Mouse (Mus musculus) MEL (cell line): ENCODE data around the gene Zic5. TPM values are rescaled to one million over a fixed set of nuclear protein-coding genes. Genes with fewer than 3 reads are reported as not detected.

ENCODE experiments used
- DNase-seq: peaks from one replicate; pipeline ENCODE4 v3.0.0; 2011; ENCODE audit warnings: low read depth, low spot score
- H3K27ac ChIP-seq: 2 replicates; pipeline ENCODE4 v1.5.1; 2012; ENCODE audit warnings: low read depth, mild to moderate bottlenecking, control low read depth, low read length, moderate library complexity; ENCODE audit not compliant: control insufficient read depth
- H3K27me3 ChIP-seq, 2 experiments: fragments of 150-350 bp in 1 of 2; sonication (generic) in 1 of 2; 2 replicates each; pipeline ENCODE4 v1.6.1; 2012; ENCODE audit warnings: low read length in 2 of 2, mild to moderate bottlenecking in 2 of 2, improper control_type of control experiment in 1 of 2, moderate library complexity in 1 of 2; ENCODE audit not compliant: insufficient read depth in 2 of 2, control insufficient read depth in 1 of 2
- H3K36me3 ChIP-seq, 2 experiments: 2 replicates each; pipeline ENCODE4 v1.6.1; 2012 to 2014; ENCODE audit warnings: low read length in 2 of 2, improper control_type of control experiment in 1 of 2, inconsistent platforms in 1 of 2, mild to moderate bottlenecking in 1 of 2; ENCODE audit not compliant: insufficient read depth in 2 of 2, control insufficient read depth in 1 of 2
- H3K4me1 ChIP-seq, 2 experiments: fragments of 150-350 bp in 1 of 2; sonication (generic) in 1 of 2; 2 replicates each; pipeline ENCODE4 v1.6.1; 2012; ENCODE audit warnings: low read length in 2 of 2, improper control_type of control experiment in 1 of 2, mild to moderate bottlenecking in 1 of 2; ENCODE audit not compliant: insufficient read depth in 2 of 2, control insufficient read depth in 1 of 2
- H3K4me3 ChIP-seq, 2 experiments: fragments of 150-350 bp in 1 of 2; sonication (generic) in 1 of 2; 2 replicates each; pipeline ENCODE4 v1.5.1; 2012; ENCODE audit warnings: low read depth in 2 of 2, low read length in 2 of 2, mild to moderate bottlenecking in 2 of 2, moderate library complexity in 2 of 2, control low read depth in 1 of 2, improper control_type of control experiment in 1 of 2; ENCODE audit not compliant: control insufficient read depth in 1 of 2, insufficient read depth in 1 of 2
- H3K79me2 ChIP-seq: 2 replicates; pipeline ENCODE4 v1.6.1; 2012; ENCODE audit warnings: mild to moderate bottlenecking, low read length, moderate library complexity; ENCODE audit not compliant: control insufficient read depth, poor library complexity, insufficient read depth
- H3K9ac ChIP-seq: 2 replicates; pipeline ENCODE4 v1.6.1; 2012; ENCODE audit warnings: low read depth, mild to moderate bottlenecking, control low read depth, low read length, moderate library complexity; ENCODE audit not compliant: control insufficient read depth, poor library complexity, severe bottlenecking
- H3K9me3 ChIP-seq: fragments of 150-350 bp; sonication (generic); replicated peaks from 2 replicates; pipeline ENCODE4 v1.6.1; 2012; ENCODE audit warnings: mild to moderate bottlenecking, low read length, improper control_type of control experiment, moderate library complexity; ENCODE audit not compliant: insufficient read depth
- BHLHE40 ChIP-seq: IDR thresholded peaks from 2 replicates; pipeline ENCODE4 v1.6.1; 2012; ENCODE audit warnings: low read depth, mild to moderate bottlenecking, inconsistent platforms, low read length, improper control_type of control experiment, borderline replicate concordance
- CHD2 ChIP-seq: IDR thresholded peaks from 2 replicates; pipeline ENCODE4 v1.6.1; 2011; ENCODE audit warnings: low read length, improper control_type of control experiment
- CTCF ChIP-seq, 3 experiments: IDR thresholded peaks in 2 of 3; conservative IDR thresholded peaks in 1 of 3; 2 replicates each; pipeline ENCODE4 v1.5.1; 2011 to 2012; ENCODE audit warnings: low read length in 3 of 3, low read depth in 2 of 3, mild to moderate bottlenecking in 2 of 3, improper control_type of control experiment in 1 of 3, inconsistent platforms in 1 of 3, mixed read lengths in 1 of 3, moderate library complexity in 1 of 3; ENCODE audit not compliant: control insufficient read depth in 1 of 3, insufficient read depth in 1 of 3, poor library complexity in 1 of 3, severe bottlenecking in 1 of 3
- E2F4 ChIP-seq: IDR thresholded peaks from 2 replicates; pipeline ENCODE4 v1.6.1; 2011; ENCODE audit warnings: low read depth, low read length, improper control_type of control experiment, borderline replicate concordance
- ETS1 ChIP-seq: IDR thresholded peaks from 2 replicates; pipeline ENCODE4 v1.6.1; 2012; ENCODE audit warnings: low read depth, mild to moderate bottlenecking, inconsistent platforms, low read length, improper control_type of control experiment, moderate library complexity
- HCFC1 ChIP-seq: IDR thresholded peaks from 2 replicates; pipeline ENCODE4 v1.6.1; 2012; ENCODE audit warnings: low read depth, mild to moderate bottlenecking, inconsistent platforms, low read length, improper control_type of control experiment, moderate library complexity
- JUND ChIP-seq: IDR thresholded peaks from 2 replicates; pipeline ENCODE4 v1.6.1; 2011; ENCODE audit warnings: low read depth, mild to moderate bottlenecking, improper control_type of control experiment, low read length
- MAFK ChIP-seq: IDR thresholded peaks from 2 replicates; pipeline ENCODE4 v1.6.1; 2011; ENCODE audit warnings: low read depth, mild to moderate bottlenecking, low read length, improper control_type of control experiment, borderline replicate concordance
- MAX ChIP-seq: IDR thresholded peaks from 2 replicates; pipeline ENCODE4 v1.6.1; 2011; ENCODE audit warnings: low read length, improper control_type of control experiment
- MEF2A ChIP-seq: IDR thresholded peaks from 2 replicates; pipeline ENCODE4 v1.6.1; 2014; ENCODE audit warnings: low read depth, mild to moderate bottlenecking, inconsistent platforms, low read length, improper control_type of control experiment; ENCODE audit not compliant: poor library complexity, insufficient replicate concordance, severe bottlenecking; ENCODE audit errors: extremely low read depth
- MYC ChIP-seq: IDR thresholded peaks from 2 replicates; pipeline ENCODE4 v1.6.1; 2011; ENCODE audit warnings: low read depth, mild to moderate bottlenecking, low read length, improper control_type of control experiment, moderate library complexity
- NELFE ChIP-seq: IDR thresholded peaks from 2 replicates; pipeline ENCODE4 v1.6.1; 2011; ENCODE audit warnings: low read depth, low read length, improper control_type of control experiment
- POLR2A ChIP-seq, 2 experiments: IDR thresholded peaks; 2 replicates each; pipeline ENCODE4 v1.6.1; 2011 to 2012; ENCODE audit warnings: low read length in 2 of 2, mild to moderate bottlenecking in 2 of 2, control low read depth in 1 of 2, improper control_type of control experiment in 1 of 2, low read depth in 1 of 2, moderate library complexity in 1 of 2; ENCODE audit not compliant: control insufficient read depth in 1 of 2, insufficient read depth in 1 of 2, poor library complexity in 1 of 2
- POLR2AphosphoS2 ChIP-seq: IDR thresholded peaks from 2 replicates; pipeline ENCODE4 v1.6.1; 2011; ENCODE audit warnings: low read length, improper control_type of control experiment
- RAD21 ChIP-seq: IDR thresholded peaks from 2 replicates; pipeline ENCODE4 v1.6.1; 2011; ENCODE audit warnings: mild to moderate bottlenecking, low read depth, low read length, improper control_type of control experiment
- RCOR1 ChIP-seq: IDR thresholded peaks from 2 replicates; pipeline ENCODE4 v1.6.1; 2012; ENCODE audit warnings: low read depth, mild to moderate bottlenecking, inconsistent platforms, low read length, improper control_type of control experiment
- SIN3A ChIP-seq: IDR thresholded peaks from 2 replicates; pipeline ENCODE4 v1.6.1; 2012; ENCODE audit warnings: low read length, improper control_type of control experiment, inconsistent platforms
- SMC3 ChIP-seq: IDR thresholded peaks from 2 replicates; pipeline ENCODE4 v1.6.1; 2011; ENCODE audit warnings: low read depth, low read length, improper control_type of control experiment
- TAL1 ChIP-seq: IDR thresholded peaks from 2 replicates; pipeline ENCODE4 v1.6.1; 2012; ENCODE audit warnings: mild to moderate bottlenecking, inconsistent platforms, low read length, moderate library complexity, mixed read lengths
- TBP ChIP-seq: IDR thresholded peaks from 2 replicates; pipeline ENCODE4 v1.8.0; 2011; ENCODE audit warnings: low read depth, low read length, improper control_type of control experiment
- TCF12 ChIP-seq: IDR thresholded peaks from 2 replicates; pipeline ENCODE4 v1.6.1; 2014; ENCODE audit warnings: low read depth, mild to moderate bottlenecking, inconsistent platforms, low read length, improper control_type of control experiment, moderate library complexity
- UBTF ChIP-seq: IDR thresholded peaks from 2 replicates; pipeline ENCODE4 v1.6.1; 2012; ENCODE audit warnings: low read depth, mild to moderate bottlenecking, inconsistent platforms, low read length, improper control_type of control experiment, moderate library complexity, borderline replicate concordance; ENCODE audit not compliant: insufficient read depth
- ZMIZ1 ChIP-seq: IDR thresholded peaks from 2 replicates; pipeline ENCODE4 v1.6.1; 2012; ENCODE audit warnings: low read depth, mild to moderate bottlenecking, inconsistent platforms, low read length, improper control_type of control experiment, moderate library complexity
- polyA plus RNA-seq, 2 experiments: library from polyadenylated mRNA; stranded (reverse) in 1 of 2; unstranded in 1 of 2; fragments of >175 nt in 1 of 2; fragments of >200 nt in 1 of 2; gene quantifications; 2 replicates each; pipeline versions ENCODE4 v1.2.1 to v1.2.4; 2012; ENCODE audit warnings: low replicate concordance in 2 of 2, low read depth in 1 of 2; ENCODE audit not compliant: insufficient read length in 2 of 2, insufficient read depth in 1 of 2, missing spikeins in 1 of 2
- total RNA-seq: library from RNA; depleted of rRNA; stranded (reverse); fragments of 300-350 nt; gene quantifications from 2 replicates; pipeline ENCODE4 v1.2.3, GENCODE M21; 2012

The Zic5 gene
- total and polyA plus RNA-seq, 3 experiments = 10.4 to 50.6 (median 23.6) TPM

- Histone ChIP-seq H3K4me1 (no peaks in the 10 kb centered on the region), H3K4me3 (no peak overlapping the region), H3K9ac (no peak overlapping the region), H3K9me3 (no peaks in the 10 kb centered on the region), H3K79me2 (no peaks in the 10 kb centered on the region), H3K36me3 (no peaks in the 10 kb centered on the region), H3K27me3 (no peaks in the 10 kb centered on the region), H3K27ac (no peak overlapping the region)
- no peak for DNase-seq
- TF ChIP-seq ZMIZ1 = no peak
- no peak for TF ChIP-seq MAX
- TF ChIP-seq SMC3 = no peak
- TF ChIP-seq CHD2 = no peak
- TF ChIP-seq POLR2AphosphoS2 = no peak
- TF ChIP-seq HCFC1 = no peak
- no peak for TF ChIP-seq POLR2A (IDR thresholded peaks at IDR 0.05; ENCODE audit: control insufficient read depth in 1 of 2, insufficient read depth in 1 of 2, low read depth in 1 of 2, low read length in 2 of 2, poor library complexity in 1 of 2)
- no peak for TF ChIP-seq TAL1
- no peak for TF ChIP-seq MEF2A
- no peak for TF ChIP-seq SIN3A
- no peak for TF ChIP-seq MAFK
- TF ChIP-seq ETS1 = no peak
- TF ChIP-seq JUND = no peak
- TF ChIP-seq NELFE = no peak
- TF ChIP-seq CTCF (IDR thresholded peaks at IDR 0.05 in 2 of 3, conservative IDR thresholded peaks at IDR 0.05 in 1 of 3; ENCODE audit: control insufficient read depth in 1 of 3, insufficient read depth in 1 of 3, low read depth in 2 of 3, low read length in 3 of 3, poor library complexity in 1 of 3, severe bottlenecking in 1 of 3) = no peak
- TF ChIP-seq RCOR1 = no peak
- TF ChIP-seq TBP = no peak
- no peak for TF ChIP-seq RAD21
These were observed 19.0 kb upstream of the Zic5 start for GRCm38 (mm10) chr14:122484458-122484843.

DNA sequence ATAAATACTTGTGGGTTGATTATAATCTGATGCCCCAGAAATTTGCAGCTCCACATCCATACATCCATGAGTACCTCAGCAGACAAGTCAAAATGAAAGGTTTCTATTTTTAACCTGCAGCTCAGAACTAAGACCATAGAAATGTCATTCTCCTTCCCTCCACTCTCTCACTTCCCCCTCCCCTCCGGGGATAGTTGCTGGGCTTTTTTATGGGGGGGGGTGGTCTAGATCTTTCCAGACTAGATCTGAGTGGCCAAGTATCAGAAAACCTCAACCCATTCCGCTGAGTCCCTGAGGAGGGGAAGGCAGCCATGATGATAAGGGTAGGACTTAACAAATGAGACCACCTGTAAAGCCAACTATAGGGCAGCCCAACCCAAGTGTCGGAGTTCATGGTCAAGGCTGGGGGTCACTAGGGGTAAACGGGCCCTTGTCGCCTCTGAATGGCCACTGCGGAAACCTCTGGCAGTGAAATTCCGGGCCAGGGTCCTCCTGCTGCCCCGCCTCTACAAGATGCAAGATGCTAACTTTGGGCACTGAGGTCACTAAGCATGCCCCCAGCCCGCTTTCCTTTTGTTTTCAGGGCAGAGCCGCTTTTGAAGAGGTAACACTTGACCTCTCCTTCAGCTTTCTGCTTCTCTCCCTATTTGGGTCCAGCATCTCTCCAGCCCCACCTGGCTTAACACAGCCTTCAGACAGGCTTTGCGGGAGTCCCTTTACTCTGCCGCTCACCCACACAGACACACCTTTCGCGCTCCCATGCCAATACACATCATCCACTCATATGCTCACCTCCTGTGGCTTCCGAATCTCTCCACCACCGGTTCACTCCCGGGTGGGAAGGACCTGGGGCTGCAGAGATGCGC is 18.3 kb upstream of the Zic5 start:
- no peak for DNase-seq
- Histone ChIP-seq H3K4me3 (no peak overlapping the region), H3K27me3 (no peaks in the 10 kb centered on the region), H3K9me3 (no peaks in the 10 kb centered on the region), H3K79me2 (no peaks in the 10 kb centered on the region), H3K36me3 (no peaks in the 10 kb centered on the region), H3K9ac (no peak overlapping the region), H3K4me1 (no peaks in the 10 kb centered on the region), H3K27ac (no peak overlapping the region)
- TF ChIP-seq UBTF (no peak), MEF2A (no peak), E2F4 (no peak), RCOR1 (no peak), BHLHE40 (no peak), POLR2A (IDR thresholded peaks at IDR 0.05; ENCODE audit: control insufficient read depth in 1 of 2, insufficient read depth in 1 of 2, low read depth in 1 of 2, low read length in 2 of 2, poor library complexity in 1 of 2) (no peak), CHD2 (no peak), MYC (no peak), HCFC1 (no peak), TCF12 (no peak), ETS1 (no peak), NELFE (no peak)
